Mouse (Mus musculus) C2C12 (cell line): ENCODE results near the gene Gm49391. TPM values are rescaled to one million over a fixed set of nuclear protein-coding genes. Genes with fewer than 3 reads are reported as not detected.
"Not testable (repeated sequence)": the region's sequence is repeated elsewhere in the genome, so short reads cannot be mapped to it uniquely, and the experiment has no call there.

Experiments
- H3K27me3 ChIP-seq: one replicate; pipeline ENCODE4 v1.6.1; 2011; ENCODE audit not compliant: control insufficient read depth, insufficient read depth, insufficient read length
- H3K36me3 ChIP-seq: one replicate; pipeline ENCODE4 v1.6.1; 2011; ENCODE audit not compliant: control insufficient read depth, insufficient read depth
- H3K4me3 ChIP-seq: one replicate; pipeline ENCODE4 v1.5.1; 2011; ENCODE audit warnings: mild to moderate bottlenecking, control low read depth; ENCODE audit not compliant: poor library complexity, insufficient read depth, severe bottlenecking
- H3K79me2 ChIP-seq: one replicate; pipeline ENCODE4 v1.6.1; 2011; ENCODE audit not compliant: control insufficient read depth, insufficient read depth
- H3K79me3 ChIP-seq: one replicate; pipeline ENCODE4 v1.6.1; 2011; ENCODE audit warnings: low read depth, control low read depth
- H3ac ChIP-seq: one replicate; pipeline ENCODE3; 2011; ENCODE audit warnings: low read depth; ENCODE audit not compliant: control insufficient read depth, insufficient read length
- CEBPB ChIP-seq: IDR thresholded peaks from one replicate; pipeline ENCODE4 v1.6.1; 2011; ENCODE audit warnings: low read depth, mild to moderate bottlenecking, control low read depth, moderate library complexity
- CTCF ChIP-seq: IDR thresholded peaks from one replicate; pipeline ENCODE4 v1.5.1; 2011; ENCODE audit not compliant: control insufficient read depth, insufficient read depth, insufficient read length
- FOSL1 ChIP-seq: IDR thresholded peaks from one replicate; pipeline ENCODE4 v1.8.0; 2011; ENCODE audit warnings: mild to moderate bottlenecking, low read length; ENCODE audit not compliant: poor library complexity, insufficient read depth, severe bottlenecking
- MAX ChIP-seq: IDR thresholded peaks from one replicate; pipeline ENCODE4 v1.6.1; 2011; ENCODE audit warnings: mild to moderate bottlenecking, control low read depth
- MYOD1 ChIP-seq: IDR thresholded peaks from one replicate; pipeline ENCODE4 v1.6.1; 2011; ENCODE audit warnings: low read depth; ENCODE audit not compliant: control insufficient read depth, insufficient read length
- MYOG ChIP-seq: IDR thresholded peaks from one replicate; pipeline ENCODE4 v1.6.1; 2011; ENCODE audit not compliant: control insufficient read depth, insufficient read length; ENCODE audit errors: extremely low read depth
- USF1 ChIP-seq: IDR thresholded peaks from one replicate; pipeline ENCODE4 v1.6.1; 2011; ENCODE audit warnings: low read depth, mild to moderate bottlenecking, control low read depth, moderate library complexity
- polyA plus RNA-seq: library from polyadenylated mRNA; unstranded; fragments of >200 nt; fragmentation: generic; extraction: Trizol; gene quantifications from one replicate; pipeline ENCODE4 v1.2.1, GENCODE M21; 2012; ENCODE audit warnings: missing spikeins

The Gm49391 gene
- polyA plus RNA-seq, 1 experiment = 0.21 TPM

GRCm38 (mm10) chr13:60897328-60897727 is 39.0 kb downstream of the Gm49391 start, which contains the start of gene Ctla2b:
TSS of gene Ctla2b (minus strand) at chr13:60897447.
- no peak within 1 kb of the TSS for H3ac ChIP-seq
- TF ChIP-seq USF1 = no peak
- no peak for TF ChIP-seq MAX
- TF ChIP-seq MYOG = no peak
- TF ChIP-seq CEBPB = no peak
- no peak for TF ChIP-seq MYOD1
- TF ChIP-seq FOSL1 = no peak
- no peak for TF ChIP-seq CTCF
- no peaks in the 10 kb centered on the region for H3K79me3 ChIP-seq
- no peak within 1 kb of the TSS for H3K4me3 ChIP-seq
- no peaks in the 10 kb centered on the region for H3K79me2 ChIP-seq
- no peaks in the 10 kb centered on the region for H3K27me3 ChIP-seq
- no peaks in the 10 kb centered on the region for H3K36me3 ChIP-seq

DNA sequence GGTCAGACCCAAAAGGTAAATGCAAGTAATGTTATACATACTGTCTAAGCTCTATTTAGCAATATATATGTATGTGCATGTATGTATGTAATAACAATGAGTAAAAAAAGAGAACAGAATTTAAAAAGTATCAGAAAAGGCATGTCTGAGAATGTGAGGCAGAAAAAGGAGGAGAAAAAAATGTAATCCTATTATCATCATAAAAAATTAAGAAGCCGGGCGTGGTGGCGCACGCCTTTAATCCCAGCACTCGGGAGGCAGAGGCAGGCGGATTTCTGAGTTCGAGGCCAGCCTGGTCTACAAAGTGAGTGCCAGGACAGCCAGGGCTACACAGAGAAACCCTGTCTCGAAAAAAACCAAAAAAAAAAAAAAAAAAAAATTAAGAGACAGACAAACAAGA is 39.6 kb downstream of the Gm49391 start, which contains the start of gene Gm49392:
TSS of gene Gm49392 (minus strand) at position 101 of the 400 bp plus-strand sequence.
- not testable (repeated sequence) for H3K27me3 ChIP-seq, H3K79me2 ChIP-seq, H3K79me3 ChIP-seq, H3K36me3 ChIP-seq, H3ac ChIP-seq, H3K4me3 ChIP-seq

DNA sequence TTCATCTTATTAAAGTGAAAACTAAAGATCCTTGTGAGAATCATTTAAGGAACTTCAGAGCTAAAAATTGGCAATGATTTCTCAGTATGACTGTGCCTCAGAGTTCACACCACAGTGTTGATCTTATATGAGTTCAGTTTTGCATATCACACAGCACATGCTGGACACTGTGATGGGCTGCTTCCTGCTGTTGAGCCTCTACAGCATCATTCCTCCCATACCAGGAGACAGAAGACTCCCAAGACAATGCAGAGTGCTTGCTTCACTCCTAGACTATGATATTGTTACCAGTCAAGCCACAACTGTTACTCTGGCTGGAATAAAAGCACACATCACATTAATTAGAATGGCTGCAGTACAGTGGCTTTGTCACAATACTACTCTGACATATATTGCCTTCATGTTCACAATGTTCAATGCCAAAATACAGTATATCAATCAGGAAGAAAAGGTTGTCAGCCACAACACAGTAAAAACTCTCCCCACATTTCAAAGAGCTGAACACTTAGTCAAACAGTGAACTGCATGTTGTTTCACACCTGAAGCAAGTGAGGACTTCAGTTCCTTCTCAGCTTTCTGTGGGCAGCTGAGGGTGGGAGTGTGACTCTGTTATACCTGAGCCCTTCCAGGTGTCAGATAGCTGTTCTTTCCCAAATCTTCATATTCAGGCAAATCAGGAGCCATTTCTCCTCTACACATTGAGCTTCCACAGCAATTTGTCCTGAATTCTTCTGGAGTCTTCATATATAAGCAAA is 40.8 kb downstream of the Gm49391 start:
- no peak overlapping the region for H3ac ChIP-seq
- no peaks in the 10 kb centered on the region for H3K79me2 ChIP-seq
- TF ChIP-seq USF1 (no peak), FOSL1 (no peak), MAX (no peak), CEBPB (no peak), CTCF (no peak), MYOD1 (no peak), MYOG (no peak)
- no peak overlapping the region for H3K4me3 ChIP-seq
- no peaks in the 10 kb centered on the region for H3K79me3 ChIP-seq
- H3K27me3 ChIP-seq = no peaks in the 10 kb centered on the region
- no peaks in the 10 kb centered on the region for H3K36me3 ChIP-seq

GRCm38 (mm10) chr13:60892301-60892700 is 44.1 kb downstream of the Gm49391 start:
- H3K4me3 ChIP-seq = no peak overlapping the region
- no peak overlapping the region for H3ac ChIP-seq
- no peaks in the 10 kb centered on the region for H3K27me3 ChIP-seq
- no peaks in the 10 kb centered on the region for H3K36me3 ChIP-seq
- no peaks in the 10 kb centered on the region for H3K79me2 ChIP-seq
- no peaks in the 10 kb centered on the region for H3K79me3 ChIP-seq
- no peak for TF ChIP-seq MYOD1
- no peak for TF ChIP-seq FOSL1
- TF ChIP-seq MAX = no peak
- no peak for TF ChIP-seq USF1
- no peak for TF ChIP-seq CTCF
- TF ChIP-seq CEBPB = no peak
- no peak for TF ChIP-seq MYOG

GRCm38 (mm10) chr13:60864281-60864680 is 72.1 kb downstream of the Gm49391 start, which contains the start of gene 4930486L24Rik:
TSS of gene 4930486L24Rik (minus strand) at chr13:60864475.
- TF ChIP-seq FOSL1 (no peak), USF1 (no peak), MYOD1 (no peak), CTCF (no peak), CEBPB (no peak), MAX (no peak), MYOG (no peak)
- no peaks in the 10 kb centered on the region for H3K27me3 ChIP-seq
- H3ac ChIP-seq = no peak within 1 kb of the TSS
- no peak within 1 kb of the TSS for H3K4me3 ChIP-seq
- no peaks in the 10 kb centered on the region for H3K36me3 ChIP-seq
- no peaks in the 10 kb centered on the region for H3K79me3 ChIP-seq
- no peaks in the 10 kb centered on the region for H3K79me2 ChIP-seq
